10 mouse cellular contexts compared by ENCODE assay signal in the genomic region with DNA sequence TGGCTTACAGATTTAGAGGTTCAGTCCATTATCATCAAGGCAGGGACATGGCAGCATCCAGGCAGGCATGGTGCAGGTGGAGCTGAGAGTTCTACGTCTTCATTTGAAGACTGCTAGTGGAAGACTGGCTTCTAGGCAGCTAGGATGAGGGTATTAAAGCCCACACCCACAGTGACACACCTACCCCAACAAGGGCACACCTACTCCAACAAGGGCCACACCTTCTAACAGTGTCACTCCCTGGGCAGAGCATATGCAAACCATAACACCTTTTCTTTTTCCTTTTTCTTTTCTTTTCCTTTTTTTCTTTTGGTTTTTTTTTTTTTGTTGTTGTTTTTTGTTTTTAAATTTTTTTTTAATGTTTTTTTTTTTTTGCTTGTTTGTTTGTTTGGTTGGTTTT. TPM values are rescaled to one million over a fixed set of nuclear protein-coding genes. Genes with fewer than 3 reads are reported as not detected.
DNase-seq lines count a peak whose midpoint lies in the region; ATAC-seq and TF ChIP-seq lines count a peak whose summit lies in the region.
"Not testable (repeated sequence)": the region's sequence is repeated elsewhere in the genome, so short reads cannot be mapped to it uniquely, and the experiment has no call there.
"Had no signal": no experiment of that assay in that cellular context is flagged by ENCODE, and none has a peak within 500 bp of the region (broad histone marks: within the 10 kb centered on the region; RNA-seq: fewer than 3 reads in every experiment).

No protein-coding gene starts in this region.

- peak; percentile 61; the same call in 1 of the 2 replicates for ATAC-seq in liver, embryonic 12.5 days
- peak; percentile 78 for ATAC-seq in liver, embryonic 13.5 days (ENCODE audit: low read depth)
- ATAC-seq in liver, embryonic 14.5 days (ENCODE audit: insufficient read depth) = peak; percentile 55; the same call in 1 of the 2 replicates
- ATAC-seq in liver, embryonic 16.5 days (ENCODE audit: low read depth) = 0 out of 2 replicates have a peak, but pooled peaks have one; percentile 56

- not testable (repeated sequence) for TF ChIP-seq CTCF in liver, embryonic 14.5 days (IDR thresholded peaks at IDR 0.05; ENCODE audit: low read depth)

- H3K27me3 ChIP-seq in liver, embryonic 12.5 days (replicated peaks); liver, embryonic 13.5 days; liver, embryonic 14.5 days (ENCODE audit: control insufficient read depth, insufficient read depth, low read length); liver, embryonic 16.5 days (ENCODE audit: control insufficient read depth, insufficient read depth, low read depth, low read length): not testable (repeated sequence)

- 56% methylated on average over 1 of the region's 1 CpGs for WGBS in liver, embryonic 12.5 days (ENCODE audit: insufficient replicate concordance)
- 63% methylated on average over 1 of the region's 1 CpGs for WGBS in liver, embryonic 13.5 days (ENCODE audit: insufficient replicate concordance)
- 72% methylated on average over 1 of the region's 1 CpGs for WGBS in liver, embryonic 14.5 days (ENCODE audit: insufficient replicate concordance)
- 64% methylated on average over 1 of the region's 1 CpGs for WGBS in liver, embryonic 16.5 days (ENCODE audit: insufficient replicate concordance)

- H3K4me2 ChIP-seq in liver, embryonic 12.5 days; liver, embryonic 13.5 days; liver, embryonic 14.5 days (ENCODE audit: low read depth); liver, embryonic 16.5 days (ENCODE audit: low read depth, low read length): not testable (repeated sequence)

- H3K4me1 ChIP-seq in liver, embryonic 12.5 days = peaks cover 30% of the 10 kb centered on the region
- peaks cover 27% of the 10 kb centered on the region for H3K4me1 ChIP-seq in liver, embryonic 13.5 days (replicated peaks)
- not testable (repeated sequence) for H3K4me1 ChIP-seq in liver, embryonic 14.5 days (replicated peaks; ENCODE audit: control insufficient read depth in 2 of 2, insufficient read depth in 2 of 2, low read length in 1 of 2); liver, embryonic 16.5 days (ENCODE audit: control insufficient read depth, low read depth, low read length)

- H3K9me3 ChIP-seq in liver, embryonic 12.5 days (replicated peaks); liver, embryonic 13.5 days (replicated peaks); liver, embryonic 14.5 days (ENCODE audit: control insufficient read depth, low read length); liver, embryonic 16.5 days (replicated peaks; ENCODE audit: control insufficient read depth, low read length): not testable (repeated sequence)

- not testable (repeated sequence) for H3K27ac ChIP-seq in liver, embryonic 12.5 days; liver, embryonic 13.5 days; liver, embryonic 14.5 days; liver, embryonic 16.5 days (ENCODE audit: low read length)

- DNase-seq in liver, embryonic 13.5 days; liver, embryonic 14.5 days (ENCODE audit: low read depth in 3 of 3, low spot score in 3 of 3): not testable (repeated sequence)

- not testable (repeated sequence) for H3K9ac ChIP-seq in liver, embryonic 12.5 days; liver, embryonic 13.5 days; liver, embryonic 14.5 days (replicated peaks); liver, embryonic 16.5 days (ENCODE audit: low read depth, low read length)

- not testable (repeated sequence) for H3K4me3 ChIP-seq in liver, embryonic 12.5 days; liver, embryonic 13.5 days (replicated peaks); liver, embryonic 14.5 days (ENCODE audit: insufficient read depth in 1 of 2, low read depth in 2 of 2, low read length in 2 of 2); liver, embryonic 16.5 days (ENCODE audit: low read depth, low read length)

- TF ChIP-seq EP300 in liver, embryonic 14.5 days (IDR thresholded peaks at IDR 0.05; ENCODE audit: low read depth) = not testable (repeated sequence)

- not testable (repeated sequence) for H3K36me3 ChIP-seq in liver, embryonic 12.5 days; liver, embryonic 13.5 days; liver, embryonic 14.5 days (replicated peaks; ENCODE audit: control insufficient read depth, insufficient read depth, low read depth); liver, embryonic 16.5 days (ENCODE audit: control insufficient read depth, insufficient read depth)

RNA-seq across cellular contexts. Expression of gene Gm8439, which starts 7.7 kb away (rescaled TPM):
- not detected in 2 replicates for polyA plus RNA-seq in liver, embryonic 12.5 days (2016; fragmentation: Nextera tagmentation; extraction: Ambion mirVana)
- not detected in 2 replicates for polyA plus RNA-seq in liver, embryonic 13.5 days (2015; fragmentation: Nextera tagmentation; extraction: Ambion mirVana)
- polyA plus RNA-seq in liver, embryonic 14.5 days (2012; rRNA removed) = not detected in 2 replicates
- not detected in 2 replicates for polyA plus RNA-seq in liver, embryonic 14.5 days (2014; fragmentation: Nextera tagmentation; extraction: Ambion mirVana)
- 0.32 TPM in 1 of 2 replicates, not detected in the other for polyA plus RNA-seq in liver, embryonic 16.5 days (2015; fragmentation: Nextera tagmentation; extraction: Ambion mirVana)
- polyA plus RNA-seq: activated CD4-positive, CD25-positive, alpha-beta regulatory T cell, adult 4 months; adrenal gland, adult 2 months; brain, embryonic 14.5 days; C2C12; G1E; Patski had no signal

RNA-seq across cellular contexts. Expression of gene Ctps, which starts 26.1 kb away (rescaled TPM):
- polyA plus RNA-seq in liver, embryonic 12.5 days (2016; fragmentation: Nextera tagmentation; extraction: Ambion mirVana) = 75.0 and 75.8 TPM in 2 replicates
- polyA plus RNA-seq in liver, embryonic 13.5 days (2015; fragmentation: Nextera tagmentation; extraction: Ambion mirVana) = 50.2 and 58.5 TPM in 2 replicates
- polyA plus RNA-seq in liver, embryonic 14.5 days (2012; rRNA removed) = 13.4 and 18.9 TPM in 2 replicates
- polyA plus RNA-seq in liver, embryonic 14.5 days (2014; fragmentation: Nextera tagmentation; extraction: Ambion mirVana) = 32.9 and 36.0 TPM in 2 replicates
- 20.3 and 23.7 TPM in 2 replicates for polyA plus RNA-seq in liver, embryonic 16.5 days (2015; fragmentation: Nextera tagmentation; extraction: Ambion mirVana)
